ENCODE assay signal across 13 mouse cellular contexts in genomic region chr12:32143151-32143550, GRCm38 (mm10).
A peak's percentile ranks its signal among the peaks of the same experiment; 100 is the strongest.
DNase-seq lines count a peak whose midpoint lies in the region; ATAC-seq lines count a peak whose summit lies in the region.
"Had no signal": no experiment of that assay in that cellular context is flagged by ENCODE, and none has a peak within 500 bp of the region (broad histone marks: within the 10 kb centered on the region; RNA-seq: fewer than 3 reads in every experiment).

No protein-coding gene starts in this region.

- peak overlapping the region; percentile 74 for H3K9ac ChIP-seq in liver, embryonic 12.5 days
- H3K9ac ChIP-seq: hindbrain, embryonic 14.5 days had no signal

- H3K4me3 ChIP-seq in liver, embryonic 12.5 days, result peak overlapping the region; percentile 22

- no peaks in the 10 kb centered on the region for H3K36me3 ChIP-seq in liver, embryonic 12.5 days

- peaks cover 58% of the 10 kb centered on the region for H3K4me1 ChIP-seq in liver, embryonic 12.5 days

- peak; percentile 99 for ATAC-seq in liver, embryonic 12.5 days

- peak overlapping the region; percentile 65 for H3K4me2 ChIP-seq in liver, embryonic 12.5 days
- H3K4me2 ChIP-seq: hindbrain, embryonic 14.5 days had no signal

- no peaks in the 10 kb centered on the region for H3K9me3 ChIP-seq in liver, embryonic 12.5 days (replicated peaks)

- no peaks in the 10 kb centered on the region for H3K27me3 ChIP-seq in liver, embryonic 12.5 days (replicated peaks)

- DNase-seq in spleen, adult 12 weeks (ENCODE audit: low spot score), result peak; percentile 47
- DNase-seq in spleen, adult 18-20 months, result no peak
- peak; percentile 87 for DNase-seq in c-Kit-positive CD71-positive TER-119-positive erythroid progenitor cells, embryonic 14.5 days (ENCODE audit: low spot score)
- no peak for DNase-seq in adrenal gland, adult 8-10 months
- no peak for DNase-seq in layer of hippocampus, adult 8-10 months (ENCODE audit: low spot score in 2 of 2)
- no peak for DNase-seq in thymus, postnatal 14 days
- DNase-seq: adrenal gland, postnatal 36 days; cerebellum, adult 8-10 months; embryo, embryonic 11 days; right cerebral cortex, adult 18-20 months; thymus, postnatal 4 days had no signal

- 6% methylated on average over 4 of the region's 4 CpGs for WGBS in liver, embryonic 12.5 days (ENCODE audit: insufficient replicate concordance)

- H3K27ac ChIP-seq in liver, embryonic 12.5 days, result peak overlapping the region; percentile 95
- H3K27ac ChIP-seq: hindbrain, embryonic 14.5 days had no signal

Comparison
In these comparisons a context has a peak if more than half of its experiments do, and no peak if none do; other contexts are left out.
1. DNase-seq: peak in spleen, adult 12 weeks (single experiment) and c-Kit-positive CD71-positive TER-119-positive erythroid progenitor cells, embryonic 14.5 days (single experiment); none in spleen, adult 18-20 months (0 of 2), adrenal gland, adult 8-10 months (single experiment), layer of hippocampus, adult 8-10 months (0 of 2) and thymus, postnatal 14 days (single experiment).